Mouse (Mus musculus): ENCODE data around the gene Tgm2. TPM values are rescaled to one million over a fixed set of nuclear protein-coding genes. Genes with fewer than 3 reads are reported as not detected.
A peak's percentile ranks its signal among the peaks of the same experiment; 100 is the strongest.

The Tgm2 gene
- polyA plus RNA-seq, 1 experiment from 2014 or later: 1.7 TPM

GRCm38 (mm10) chr2:158151077-158151476 lies 4.8 kb upstream of the Tgm2 start:
- no peak overlapping the region for H3K27ac ChIP-seq (ENCODE audit: low read depth, low read length)
- H3K36me3 ChIP-seq (ENCODE audit: control insufficient read depth, insufficient read depth, low read length): no peaks in the 10 kb centered on the region
- peaks cover 8% of the 10 kb centered on the region; the same call in 1 of the 2 replicates for H3K4me1 ChIP-seq (ENCODE audit: control insufficient read depth, insufficient read depth, low read length)
- WGBS: 96% methylated on average over 3 of the region's 3 CpGs
- no peak overlapping the region for H3K9ac ChIP-seq (replicated peaks; ENCODE audit: low read depth, low read length)
- no peak overlapping the region for H3K4me2 ChIP-seq (ENCODE audit: low read depth, low read length)
- no peak overlapping the region for H3K4me3 ChIP-seq (ENCODE audit: low read depth, low read length)
- no peaks in the 10 kb centered on the region for H3K27me3 ChIP-seq (ENCODE audit: control insufficient read depth, insufficient read depth, low read length)
- no peak for ATAC-seq (ENCODE audit: low read depth)
- H3K9me3 ChIP-seq (ENCODE audit: control insufficient read depth, low read length): 0 out of 2 replicates have a peak, but pooled peaks cover 2% of the 10 kb centered on the region

GRCm38 (mm10) chr2:158146971-158147370 lies 735 bp upstream of the Tgm2 start:
- no peak for ATAC-seq (ENCODE audit: low read depth)
- Histone ChIP-seq H3K27ac (ENCODE audit: low read depth, low read length) (no peak overlapping the region), H3K9ac (replicated peaks; ENCODE audit: low read depth, low read length) (no peak overlapping the region), H3K4me3 (ENCODE audit: low read depth, low read length) (no peak overlapping the region), H3K9me3 (ENCODE audit: control insufficient read depth, low read length) (0 out of 2 replicates have a peak, but pooled peaks cover 2% of the 10 kb centered on the region), H3K36me3 (ENCODE audit: control insufficient read depth, insufficient read depth, low read length) (no peaks in the 10 kb centered on the region), H3K27me3 (ENCODE audit: control insufficient read depth, insufficient read depth, low read length) (no peaks in the 10 kb centered on the region), H3K4me2 (ENCODE audit: low read depth, low read length) (no peak overlapping the region), H3K4me1 (ENCODE audit: control insufficient read depth, insufficient read depth, low read length) (0 out of 2 replicates have a peak, but pooled peaks cover 4% of the 10 kb centered on the region)
- 93% methylated on average over 8 of the region's 8 CpGs for WGBS

- Histone ChIP-seq H3K9ac (replicated peaks; ENCODE audit: low read depth, low read length) (no peak overlapping the region), H3K27me3 (ENCODE audit: control insufficient read depth, insufficient read depth, low read length) (no peaks in the 10 kb centered on the region), H3K27ac (ENCODE audit: low read depth, low read length) (no peak overlapping the region), H3K4me1 (ENCODE audit: control insufficient read depth, insufficient read depth, low read length) (0 out of 2 replicates have a peak, but pooled peaks cover 4% of the 10 kb centered on the region), H3K9me3 (ENCODE audit: control insufficient read depth, low read length) (no peaks in the 10 kb centered on the region), H3K4me2 (ENCODE audit: low read depth, low read length) (peak overlapping the region; percentile 40), H3K4me3 (ENCODE audit: low read depth, low read length) (peak overlapping the region; percentile 21; the same call in 1 of the 2 replicates), H3K36me3 (ENCODE audit: control insufficient read depth, insufficient read depth, low read length) (no peaks in the 10 kb centered on the region)
- 77% methylated on average over 5 of the region's 5 CpGs for WGBS
- ATAC-seq (ENCODE audit: low read depth): no peak
Measured at GRCm38 (mm10) chr2:158145528-158146065, 639 bp downstream of the Tgm2 start.

GRCm38 (mm10) chr2:158144750-158145527 lies 1.3 kb downstream of the Tgm2 start:
- Histone ChIP-seq H3K27me3 (ENCODE audit: control insufficient read depth, insufficient read depth, low read length) (no peaks in the 10 kb centered on the region), H3K4me3 (ENCODE audit: low read depth, low read length) (no peak overlapping the region), H3K4me2 (ENCODE audit: low read depth, low read length) (no peak overlapping the region), H3K9ac (replicated peaks; ENCODE audit: low read depth, low read length) (no peak overlapping the region), H3K4me1 (ENCODE audit: control insufficient read depth, insufficient read depth, low read length) (peaks cover 4% of the 10 kb centered on the region; the same call in 1 of the 2 replicates), H3K9me3 (ENCODE audit: control insufficient read depth, low read length) (no peaks in the 10 kb centered on the region), H3K27ac (ENCODE audit: low read depth, low read length) (no peak overlapping the region), H3K36me3 (ENCODE audit: control insufficient read depth, insufficient read depth, low read length) (no peaks in the 10 kb centered on the region)
- ATAC-seq (ENCODE audit: low read depth): no peak
- WGBS: 87% methylated on average over 6 of the region's 6 CpGs

GRCm38 (mm10) chr2:158144263-158144662 lies 2.0 kb downstream of the Tgm2 start:
- no peak overlapping the region for H3K4me3 ChIP-seq (ENCODE audit: low read depth, low read length)
- 57% methylated on average over 8 of the region's 8 CpGs for WGBS
- H3K27me3 ChIP-seq (ENCODE audit: control insufficient read depth, insufficient read depth, low read length): no peaks in the 10 kb centered on the region
- peaks cover 9% of the 10 kb centered on the region; the same call in 1 of the 2 replicates for H3K4me1 ChIP-seq (ENCODE audit: control insufficient read depth, insufficient read depth, low read length)
- no peaks in the 10 kb centered on the region for H3K36me3 ChIP-seq (ENCODE audit: control insufficient read depth, insufficient read depth, low read length)
- H3K9ac ChIP-seq (replicated peaks; ENCODE audit: low read depth, low read length): no peak overlapping the region
- H3K4me2 ChIP-seq (ENCODE audit: low read depth, low read length): no peak overlapping the region
- no peak for ATAC-seq (ENCODE audit: low read depth)
- no peaks in the 10 kb centered on the region for H3K9me3 ChIP-seq (ENCODE audit: control insufficient read depth, low read length)
- no peak overlapping the region for H3K27ac ChIP-seq (ENCODE audit: low read depth, low read length)

GRCm38 (mm10) chr2:158143816-158144215 lies 2.4 kb downstream of the Tgm2 start:
- 66% methylated on average over 3 of the region's 3 CpGs for WGBS
- H3K27me3 ChIP-seq (ENCODE audit: control insufficient read depth, insufficient read depth, low read length): no peaks in the 10 kb centered on the region
- no peaks in the 10 kb centered on the region for H3K9me3 ChIP-seq (ENCODE audit: control insufficient read depth, low read length)
- H3K4me2 ChIP-seq (ENCODE audit: low read depth, low read length): no peak overlapping the region
- H3K9ac ChIP-seq (replicated peaks; ENCODE audit: low read depth, low read length): no peak overlapping the region
- H3K4me3 ChIP-seq (ENCODE audit: low read depth, low read length): no peak overlapping the region
- peaks cover 10% of the 10 kb centered on the region; the same call in 1 of the 2 replicates for H3K4me1 ChIP-seq (ENCODE audit: control insufficient read depth, insufficient read depth, low read length)
- H3K36me3 ChIP-seq (ENCODE audit: control insufficient read depth, insufficient read depth, low read length): no peaks in the 10 kb centered on the region
- H3K27ac ChIP-seq (ENCODE audit: low read depth, low read length): no peak overlapping the region
- ATAC-seq (ENCODE audit: low read depth): no peak

- H3K9ac ChIP-seq (replicated peaks; ENCODE audit: low read depth, low read length): no peak overlapping the region
- WGBS: 82% methylated on average over 18 of the region's 18 CpGs
- ATAC-seq (ENCODE audit: low read depth): no peak
- no peaks in the 10 kb centered on the region for H3K27me3 ChIP-seq (ENCODE audit: control insufficient read depth, insufficient read depth, low read length)
- no peaks in the 10 kb centered on the region for H3K9me3 ChIP-seq (ENCODE audit: control insufficient read depth, low read length)
- H3K27ac ChIP-seq (ENCODE audit: low read depth, low read length): no peak overlapping the region
- no peaks in the 10 kb centered on the region for H3K36me3 ChIP-seq (ENCODE audit: control insufficient read depth, insufficient read depth, low read length)
- H3K4me2 ChIP-seq (ENCODE audit: low read depth, low read length): no peak overlapping the region
- H3K4me3 ChIP-seq (ENCODE audit: low read depth, low read length): no peak overlapping the region
- H3K4me1 ChIP-seq (ENCODE audit: control insufficient read depth, insufficient read depth, low read length): peaks cover 10% of the 10 kb centered on the region; the same call in 1 of the 2 replicates
Measured at GRCm38 (mm10) chr2:158142981-158143380, 3.3 kb downstream of the Tgm2 start.

- H3K27ac ChIP-seq (ENCODE audit: low read depth, low read length): no peak overlapping the region
- no peaks in the 10 kb centered on the region for H3K36me3 ChIP-seq (ENCODE audit: control insufficient read depth, insufficient read depth, low read length)
- no peak overlapping the region for H3K4me2 ChIP-seq (ENCODE audit: low read depth, low read length)
- 85% methylated on average over 7 of the region's 7 CpGs for WGBS
- no peaks in the 10 kb centered on the region for H3K9me3 ChIP-seq (ENCODE audit: control insufficient read depth, low read length)
- no peak overlapping the region for H3K4me3 ChIP-seq (ENCODE audit: low read depth, low read length)
- ATAC-seq (ENCODE audit: low read depth): no peak
- no peak overlapping the region for H3K9ac ChIP-seq (replicated peaks; ENCODE audit: low read depth, low read length)
- H3K4me1 ChIP-seq (ENCODE audit: control insufficient read depth, insufficient read depth, low read length): peaks cover 10% of the 10 kb centered on the region; the same call in 1 of the 2 replicates
- no peaks in the 10 kb centered on the region for H3K27me3 ChIP-seq (ENCODE audit: control insufficient read depth, insufficient read depth, low read length)
Measured at GRCm38 (mm10) chr2:158141690-158142440, 4.4 kb downstream of the Tgm2 start.

Data from neural tube, embryonic 14.5 days (tissue).